Mouse (Mus musculus) bone marrow macrophage, adult 2 months (primary cell): ENCODE data around the gene Gm42906. TPM values are rescaled to one million over a fixed set of nuclear protein-coding genes. Genes with fewer than 3 reads are reported as not detected.

Source experiments
- H3K27ac ChIP-seq: 2 replicates; pipeline ENCODE4 v1.5.1; 2012; ENCODE audit warnings: low read depth, low read length; ENCODE audit not compliant: insufficient read depth
- H3K4me1 ChIP-seq: 2 replicates; pipeline ENCODE4 v1.6.1; 2012; ENCODE audit warnings: low read length; ENCODE audit not compliant: control insufficient read depth, insufficient read depth
- H3K4me3 ChIP-seq: 2 replicates; pipeline ENCODE4 v1.5.1; 2012; ENCODE audit warnings: mild to moderate bottlenecking, low read length, moderate library complexity; ENCODE audit not compliant: insufficient read depth
- CTCF ChIP-seq: IDR thresholded peaks from 2 replicates; pipeline ENCODE4 v1.5.1; 2012; ENCODE audit warnings: low read depth, mild to moderate bottlenecking, low read length, moderate library complexity
- POLR2A ChIP-seq: IDR thresholded peaks from 2 replicates; pipeline ENCODE4 v1.6.1; 2012; ENCODE audit warnings: mild to moderate bottlenecking, low read depth, low read length, borderline replicate concordance
- polyA plus RNA-seq: library from polyadenylated mRNA; stranded (reverse); fragments of >200 nt; gene quantifications from 2 replicates; pipeline ENCODE4 v1.2.4, GENCODE M21; 2012; ENCODE audit not compliant: missing spikeins, insufficient read depth, insufficient read length

Gene Gm42906
- polyA plus RNA-seq, 1 experiment, result not detected

- Histone ChIP-seq H3K4me1 (no peaks in the 10 kb centered on the region), H3K27ac (no peak overlapping the region), H3K4me3 (no peak overlapping the region)
- TF ChIP-seq CTCF (no peak), POLR2A (no peak)
These were observed 27.9 kb downstream of the Gm42906 start for GRCm38 (mm10) chr5:151399918-151400556.

GRCm38 (mm10) chr5:151396119-151396518 lies 31.8 kb downstream of the Gm42906 start:
- no peak for TF ChIP-seq CTCF
- no peak overlapping the region for H3K27ac ChIP-seq
- no peaks in the 10 kb centered on the region for H3K4me1 ChIP-seq
- no peak overlapping the region for H3K4me3 ChIP-seq

GRCm38 (mm10) chr5:151394690-151395089 lies 33.3 kb downstream of the Gm42906 start:
- no peak overlapping the region for H3K27ac ChIP-seq
- H3K4me1 ChIP-seq, result no peaks in the 10 kb centered on the region
- no peak for TF ChIP-seq POLR2A
- no peak for TF ChIP-seq CTCF
- no peak overlapping the region for H3K4me3 ChIP-seq

GRCm38 (mm10) chr5:151393821-151394662 lies 33.9 kb downstream of the Gm42906 start:
- H3K4me1 ChIP-seq, result no peaks in the 10 kb centered on the region
- H3K4me3 ChIP-seq, result no peak overlapping the region
- TF ChIP-seq CTCF (no peak), POLR2A (no peak)
- no peak overlapping the region for H3K27ac ChIP-seq

GRCm38 (mm10) chr5:151389827-151390226 lies 38.1 kb downstream of the Gm42906 start:
- TF ChIP-seq CTCF (no peak), POLR2A (no peak)
- Histone ChIP-seq H3K4me3 (no peak overlapping the region), H3K27ac (no peak overlapping the region), H3K4me1 (no peaks in the 10 kb centered on the region)

- TF ChIP-seq POLR2A (no peak), CTCF (no peak)
- Histone ChIP-seq H3K4me3 (no peak overlapping the region), H3K4me1 (no peaks in the 10 kb centered on the region), H3K27ac (no peak overlapping the region)
These were observed 48.1 kb downstream of the Gm42906 start for GRCm38 (mm10) chr5:151379896-151380295.

GRCm38 (mm10) chr5:151379210-151379609 lies 48.8 kb downstream of the Gm42906 start:
- Histone ChIP-seq H3K27ac (no peak overlapping the region), H3K4me1 (no peaks in the 10 kb centered on the region), H3K4me3 (no peak overlapping the region)
- TF ChIP-seq CTCF (no peak), POLR2A (no peak)

GRCm38 (mm10) chr5:151376931-151377330 lies 51.0 kb downstream of the Gm42906 start:
- no peak overlapping the region for H3K4me3 ChIP-seq
- no peak for TF ChIP-seq CTCF
- TF ChIP-seq POLR2A, result no peak
- H3K27ac ChIP-seq, result no peak overlapping the region
- H3K4me1 ChIP-seq, result no peaks in the 10 kb centered on the region

- no peak overlapping the region for H3K4me3 ChIP-seq
- no peak overlapping the region for H3K27ac ChIP-seq
- no peak for TF ChIP-seq CTCF
- no peak for TF ChIP-seq POLR2A
- peaks cover 5% of the 10 kb centered on the region; the same call in 1 of the 2 replicates for H3K4me1 ChIP-seq
These were observed 53.1 kb downstream of the Gm42906 start for GRCm38 (mm10) chr5:151374825-151375224.

GRCm38 (mm10) chr5:151371130-151371529 lies 56.8 kb downstream of the Gm42906 start:
- TF ChIP-seq CTCF (no peak), POLR2A (no peak)
- Histone ChIP-seq H3K4me1 (peaks cover 10% of the 10 kb centered on the region), H3K4me3 (no peak overlapping the region), H3K27ac (no peak overlapping the region)

GRCm38 (mm10) chr5:151369306-151369721 lies 58.6 kb downstream of the Gm42906 start:
- Histone ChIP-seq H3K4me3 (peak overlapping the region; percentile 83), H3K4me1 (peaks cover 10% of the 10 kb centered on the region), H3K27ac (peak overlapping the region; percentile 97)
- TF ChIP-seq POLR2A (no peak), CTCF (no peak)
